Mouse (Mus musculus): ENCODE measurements around the gene Gse1.

- no peak for TF ChIP-seq CEBPB (IDR thresholded peaks at IDR 0.05; ENCODE audit: insufficient read depth, poor library complexity, severe bottlenecking)
- no peak for TF ChIP-seq TCF12 (IDR thresholded peaks at IDR 0.05; ENCODE audit: insufficient read depth, poor library complexity, severe bottlenecking)
- no peak for TF ChIP-seq MAX (IDR thresholded peaks at IDR 0.05; ENCODE audit: low read depth)
- TF ChIP-seq POLR2A (IDR thresholded peaks at IDR 0.05; ENCODE audit: insufficient read length, low read depth), result no peak
- TF ChIP-seq POLR2AphosphoS2 (IDR thresholded peaks at IDR 0.05; ENCODE audit: insufficient read length, low read depth), result no peak
- no peak for TF ChIP-seq MYOG (IDR thresholded peaks at IDR 0.05; ENCODE audit: control insufficient read depth in 1 of 3, insufficient read depth in 1 of 3, insufficient read length in 2 of 3, low read depth in 2 of 3)
- TF ChIP-seq MYOD1 (IDR thresholded peaks at IDR 0.05; ENCODE audit: control insufficient read depth in 1 of 3, insufficient read length in 2 of 3, low read depth in 2 of 3), result no peak
- no peak for TF ChIP-seq USF1 (IDR thresholded peaks at IDR 0.05; ENCODE audit: low read depth)
- TF ChIP-seq TCF3 (IDR thresholded peaks at IDR 0.05; ENCODE audit: insufficient read length, low read depth), result no peak
- TF ChIP-seq REST (IDR thresholded peaks at IDR 0.05; ENCODE audit: insufficient read depth, insufficient read length), result no peak
These were observed 207.5 kb downstream of the Gse1 start for GRCm38 (mm10) chr8:120435781-120436180.

Data from myocyte (in vitro differentiated cells).